Mouse (Mus musculus) adrenal gland, postnatal 10 days (tissue): ENCODE results near the gene Fam229a. TPM values are rescaled to one million over a fixed set of nuclear protein-coding genes. Genes with fewer than 3 reads are reported as not detected.
A peak's percentile ranks its signal among the peaks of the same experiment; 100 is the strongest.

Source experiments
- DNase-seq: peaks from one replicate; pipeline ENCODE4 v3.0.0; 2021; ENCODE audit warnings: mixed read lengths
- total RNA-seq, 2 experiments: library from RNA; stranded (reverse); gene quantifications; 2 replicates each; pipeline ENCODE4 v1.2.3; 2021

The Fam229a gene
- total RNA-seq, 2 experiments from 2014 or later = not detected

- no peak for DNase-seq
Observed at GRCm38 (mm10) chr4:129495672-129496562, 4.9 kb downstream of the Fam229a start.

GRCm38 (mm10) chr4:129496631-129497030, 5.6 kb downstream of the Fam229a start:
- peak; percentile 51 for DNase-seq

- DNase-seq = no peak
Observed at GRCm38 (mm10) chr4:129498941-129499340, 8.0 kb downstream of the Fam229a start.

GRCm38 (mm10) chr4:129500017-129500416, 9.0 kb downstream of the Fam229a start:
- DNase-seq = no peak

GRCm38 (mm10) chr4:129500607-129501566, 9.9 kb downstream of the Fam229a start:
- DNase-seq = peak; percentile 94

GRCm38 (mm10) chr4:129502327-129502888, 11.4 kb downstream of the Fam229a start:
- DNase-seq = no peak

GRCm38 (mm10) chr4:129502901-129503444, 12.0 kb downstream of the Fam229a start:
- no peak for DNase-seq

- peak; percentile 54 for DNase-seq
Observed at GRCm38 (mm10) chr4:129505511-129505910, 14.5 kb downstream of the Fam229a start.

GRCm38 (mm10) chr4:129507434-129508236, 16.6 kb downstream of the Fam229a start:
- no peak for DNase-seq

- no peak for DNase-seq
Observed at GRCm38 (mm10) chr4:129508237-129508515, 17.2 kb downstream of the Fam229a start.

- DNase-seq = no peak
Observed at GRCm38 (mm10) chr4:129508834-129509600, 18.0 kb downstream of the Fam229a start.

- no peak for DNase-seq
Observed at GRCm38 (mm10) chr4:129509650-129510049, 18.7 kb downstream of the Fam229a start.

GRCm38 (mm10) chr4:129510723-129511412, 19.9 kb downstream of the Fam229a start:
- DNase-seq = no peak

- no peak for DNase-seq
Observed at GRCm38 (mm10) chr4:129511413-129512096, 20.6 kb downstream of the Fam229a start.

GRCm38 (mm10) chr4:129513086-129513767, 22.2 kb downstream of the Fam229a start, which contains the start of gene Marcksl1:
Gene Marcksl1, plus strand, starts transcription at chr4:129513581.
- DNase-seq = peak; percentile 92

GRCm38 (mm10) chr4:129513891-129514290, 22.9 kb downstream of the Fam229a start:
- peak; percentile 38 for DNase-seq

- DNase-seq = peak; percentile 87
Observed at GRCm38 (mm10) chr4:129514300-129514898, 23.4 kb downstream of the Fam229a start.

GRCm38 (mm10) chr4:129516925-129517324, 25.9 kb downstream of the Fam229a start:
- DNase-seq = no peak
